Mouse (Mus musculus): Measurements from ENCODE around the gene Gm10645. TPM values are rescaled to one million over a fixed set of nuclear protein-coding genes. Genes with fewer than 3 reads are reported as not detected.
A peak's percentile ranks its signal among the peaks of the same experiment; 100 is the strongest.

Gm10645 gene
- polyA plus RNA-seq, 1 experiment from 2014 or later = 0.56 TPM

- no peak for DNase-seq (ENCODE audit: low spot score)
These were observed 3.2 kb upstream of the Gm10645 start for GRCm38 (mm10) chr8:83169127-83169526.

- no peak for DNase-seq (ENCODE audit: low spot score)
These were observed 2.0 kb upstream of the Gm10645 start for GRCm38 (mm10) chr8:83167932-83168331.

DNA sequence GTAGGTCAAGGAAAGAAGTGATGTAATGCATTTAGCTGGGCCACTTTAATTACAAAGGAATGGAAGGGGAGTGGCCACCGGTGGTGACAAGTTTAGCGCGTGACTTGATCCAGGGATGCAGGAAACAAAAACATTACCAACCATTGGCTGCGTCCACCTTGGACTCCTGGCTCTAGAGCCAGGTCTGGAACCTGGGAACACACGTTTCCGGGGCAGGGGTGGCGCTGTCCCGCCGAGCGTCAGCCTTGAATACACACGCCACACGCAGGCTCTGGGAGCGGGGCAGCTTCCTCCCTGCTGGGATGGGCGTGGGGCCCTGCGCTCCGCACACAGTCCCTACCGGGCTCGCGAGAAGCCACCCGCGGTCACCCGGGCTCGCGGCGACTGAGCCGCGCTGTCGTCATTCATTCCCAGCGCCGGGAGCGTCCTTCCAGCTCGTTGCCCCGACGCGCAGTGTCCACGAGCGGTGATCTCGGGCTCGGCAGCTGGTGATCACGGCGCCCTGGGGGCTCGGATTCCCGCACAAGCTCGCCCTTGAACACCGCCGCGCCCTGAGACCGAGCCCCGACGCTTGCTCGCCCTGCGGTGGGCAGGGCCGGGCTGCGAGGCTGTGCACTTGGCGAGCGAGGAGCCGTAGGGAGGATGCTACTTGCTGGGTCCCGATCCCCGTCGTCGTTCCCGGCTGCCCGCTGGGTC lies 587 bp downstream of the Gm10645 start, which contains the start of gene Tbc1d9:
TSS of gene Tbc1d9 (plus strand) at position 118 of the 696 bp plus-strand sequence.
- peak; percentile 17 for DNase-seq (ENCODE audit: low spot score)

DNA sequence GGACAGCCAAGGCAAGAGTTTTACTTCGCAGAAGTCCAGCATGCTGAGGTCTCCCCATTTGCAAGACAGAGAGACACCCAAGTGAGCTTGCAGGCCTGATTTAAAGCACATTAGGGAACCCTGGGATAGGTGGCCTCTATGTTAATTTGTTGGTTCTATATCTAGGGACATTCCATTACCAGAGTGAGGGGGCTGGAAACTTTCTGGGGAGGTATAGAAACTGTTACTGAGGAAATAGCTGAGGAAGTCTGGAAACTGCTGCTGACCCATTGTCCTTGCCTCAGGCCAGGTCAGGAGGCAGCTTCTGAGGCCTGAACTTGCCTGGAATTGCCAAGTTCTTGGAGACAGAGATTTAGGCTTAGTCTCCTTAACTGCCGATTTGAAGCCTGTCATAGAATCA lies 5.4 kb downstream of the Gm10645 start:
- no peak for DNase-seq (ENCODE audit: low spot score)

DNA sequence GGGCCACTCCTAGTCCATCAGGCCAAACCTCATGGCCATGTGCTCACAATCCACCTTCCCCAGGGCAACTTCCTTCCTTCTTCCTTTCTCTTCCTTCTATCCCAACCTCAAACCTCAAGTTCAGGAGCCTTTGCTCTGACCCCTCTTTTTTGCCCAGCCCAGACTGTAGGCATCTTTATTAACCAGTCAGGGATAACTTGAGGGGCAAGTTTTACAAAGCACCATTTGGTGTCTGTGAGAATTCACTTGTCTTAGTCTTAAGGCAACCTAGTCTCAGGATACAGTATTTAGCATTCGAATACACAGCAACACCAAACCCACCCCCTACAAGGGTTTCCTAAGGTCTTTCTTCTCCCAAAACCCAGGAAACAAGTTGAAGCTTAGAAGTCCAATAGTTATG lies 6.4 kb downstream of the Gm10645 start:
- DNase-seq (ENCODE audit: low spot score) = no peak

DNA sequence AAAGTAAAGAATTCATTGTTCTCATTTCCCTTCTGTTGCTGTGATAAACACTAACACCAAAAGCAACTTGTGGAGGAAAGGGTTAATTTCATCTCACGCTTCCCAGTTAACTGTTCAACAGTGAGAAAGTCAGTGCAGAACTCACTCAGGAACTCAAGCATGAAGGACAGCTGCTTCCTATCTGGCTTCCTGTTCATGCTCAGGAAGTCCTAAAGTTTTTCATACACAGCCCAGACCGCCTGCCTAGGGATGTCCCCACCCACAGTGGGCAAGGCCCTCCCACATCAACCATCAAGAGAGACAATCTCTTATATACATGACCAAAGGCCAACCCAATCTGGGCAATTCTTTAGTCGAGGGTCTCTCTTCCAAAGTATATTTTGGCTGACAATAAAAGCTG lies 7.0 kb downstream of the Gm10645 start:
- no peak for DNase-seq (ENCODE audit: low spot score)

DNA sequence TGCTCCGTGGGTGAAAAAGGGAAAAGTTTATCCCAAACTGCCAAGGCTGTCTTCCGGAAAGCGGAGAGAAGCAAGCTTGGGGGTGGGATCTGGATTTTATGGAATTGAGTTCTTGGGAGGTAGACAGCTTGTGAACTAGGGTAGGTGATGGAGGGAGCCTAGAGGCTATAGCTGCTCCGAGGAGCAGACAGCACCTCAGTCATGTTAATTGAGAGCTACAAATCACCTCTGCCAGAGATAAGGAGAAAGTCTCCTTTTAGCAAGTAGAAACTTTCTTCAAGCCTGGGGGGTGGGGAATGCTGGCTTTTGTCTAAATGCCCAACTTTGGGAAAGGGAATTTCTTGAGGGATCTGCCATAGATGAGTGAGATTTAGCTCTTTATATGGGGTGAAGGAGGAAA lies 10.9 kb downstream of the Gm10645 start:
- no peak for DNase-seq (ENCODE audit: low spot score)

GRCm38 (mm10) chr8:83152470-83152869 lies 13.5 kb downstream of the Gm10645 start:
- DNase-seq (ENCODE audit: low spot score) = no peak

- no peak for DNase-seq (ENCODE audit: low spot score)
These were observed 13.9 kb downstream of the Gm10645 start for GRCm38 (mm10) chr8:83152055-83152454.

DNA sequence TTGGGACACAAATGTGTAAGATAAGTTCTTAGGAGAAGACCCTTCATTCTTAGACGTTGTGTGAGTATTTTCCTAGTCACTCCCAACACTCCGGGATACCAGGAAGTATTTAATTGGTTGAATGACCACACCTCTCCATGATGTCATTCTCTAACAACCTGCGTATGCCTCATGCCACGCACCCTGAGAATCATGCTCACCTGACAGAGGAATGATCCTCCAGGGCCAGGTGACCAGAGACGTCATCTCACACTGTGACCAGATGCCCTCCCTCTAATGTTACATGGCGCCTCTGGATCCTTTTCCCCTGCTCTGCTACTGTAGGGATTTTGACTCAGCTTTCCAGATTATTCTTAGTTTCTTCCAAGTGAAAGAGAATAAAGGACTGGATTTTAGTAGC lies 16.8 kb downstream of the Gm10645 start:
- no peak for DNase-seq (ENCODE audit: low spot score)

- DNase-seq (ENCODE audit: low spot score) = no peak
These were observed 20.5 kb downstream of the Gm10645 start for GRCm38 (mm10) chr8:83145421-83145820.

DNA sequence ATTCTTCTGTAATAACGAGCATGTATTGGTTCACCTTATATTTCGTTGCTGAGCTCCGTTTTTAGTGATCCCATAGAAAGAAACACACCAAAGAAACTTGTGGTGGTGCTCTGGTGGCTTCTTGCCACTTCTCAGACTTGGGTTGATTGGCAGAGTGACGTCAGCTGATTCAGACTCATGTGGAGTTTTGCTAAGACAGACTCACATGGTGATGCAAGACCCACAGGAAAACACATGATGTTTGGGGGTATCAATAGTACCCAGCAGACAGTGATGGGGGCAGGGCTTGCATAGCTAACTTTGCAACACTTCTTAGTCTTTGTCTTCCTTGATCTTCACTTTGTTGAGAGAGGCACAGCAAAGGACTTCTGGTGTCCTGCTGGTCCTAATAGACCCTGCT lies 21.4 kb downstream of the Gm10645 start:
- no peak for DNase-seq (ENCODE audit: low spot score)

GRCm38 (mm10) chr8:83141358-83141757 lies 24.6 kb downstream of the Gm10645 start:
- no peak for DNase-seq (ENCODE audit: low spot score)

GRCm38 (mm10) chr8:83140701-83141111 lies 25.3 kb downstream of the Gm10645 start:
- no peak for DNase-seq (ENCODE audit: low spot score)

DNA sequence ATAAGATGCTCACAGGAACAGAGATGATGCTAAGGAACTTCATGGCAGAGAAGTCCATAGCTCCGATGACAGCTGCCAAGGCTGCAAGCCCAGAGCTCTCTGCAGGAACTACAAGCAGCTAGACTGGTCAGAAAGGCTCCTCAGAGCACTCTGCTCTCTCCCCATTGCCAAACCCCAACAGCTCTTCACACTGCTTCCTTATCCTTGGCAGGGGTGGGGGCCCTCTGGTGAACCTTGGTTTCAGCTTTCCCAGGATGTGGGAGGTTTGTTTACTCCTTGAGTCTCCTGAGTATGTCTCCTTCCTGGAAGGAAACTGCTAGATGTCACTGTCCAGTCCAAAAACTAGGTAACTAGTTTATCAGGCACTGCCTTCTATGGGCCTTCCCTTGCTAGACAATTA lies 25.9 kb downstream of the Gm10645 start:
- no peak for DNase-seq (ENCODE audit: low spot score)

DNA sequence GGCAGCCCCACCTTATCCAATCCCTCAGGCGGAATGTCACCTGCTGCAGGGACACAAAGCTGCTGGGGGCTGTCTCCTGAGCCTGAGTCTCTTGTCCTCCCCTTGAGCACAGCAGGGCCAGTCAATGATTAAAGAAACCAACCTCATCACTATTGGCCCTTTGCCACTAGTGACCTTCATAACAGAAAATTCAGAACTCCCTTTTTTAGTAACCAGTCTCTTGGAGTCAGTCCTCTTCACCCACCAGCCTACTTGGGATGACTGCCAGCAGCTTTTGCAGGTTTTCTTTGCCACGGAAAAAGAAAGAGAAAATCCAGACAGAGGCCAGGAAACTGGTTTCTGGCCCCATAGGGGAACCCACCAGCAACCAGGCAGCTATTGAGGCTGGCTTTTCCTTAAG lies 30.9 kb downstream of the Gm10645 start:
- no peak for DNase-seq (ENCODE audit: low spot score)

Other genes with a start within 250 kb of the Gm10645 start
- gene Tbc1d9, start 818 bp downstream of the Gm10645 start, polyA plus RNA-seq (2015; fragmentation: Nextera tagmentation; extraction: Ambion mirVana) = 1.2 and 1.4 TPM in 2 replicates
- 0.19 and 1.0 TPM in 2 replicates for gene Ucp1, start 124.2 kb upstream of the Gm10645 start, polyA plus RNA-seq (2015; fragmentation: Nextera tagmentation; extraction: Ambion mirVana)
- 10.8 and 11.9 TPM in 2 replicates for gene Elmod2, start 166.3 kb upstream of the Gm10645 start, polyA plus RNA-seq (2015; fragmentation: Nextera tagmentation; extraction: Ambion mirVana)
- not detected in 2 replicates for gene Mgat4d, start 182.3 kb upstream of the Gm10645 start, polyA plus RNA-seq (2015; fragmentation: Nextera tagmentation; extraction: Ambion mirVana)
- 0.05 TPM in 1 of 2 replicates, not detected in the other for gene Clgn, start 223.7 kb upstream of the Gm10645 start, polyA plus RNA-seq (2015; fragmentation: Nextera tagmentation; extraction: Ambion mirVana)

All from thymus, postnatal 0 days (tissue).